Mouse (Mus musculus) adrenal gland, postnatal 25 days (tissue): ENCODE data around the gene Zfp423. TPM values are rescaled to one million over a fixed set of nuclear protein-coding genes. Genes with fewer than 3 reads are reported as not detected.

Source experiments
- DNase-seq: peaks from one replicate; pipeline ENCODE4 v3.0.0; 2021; ENCODE audit warnings: mixed read lengths
- long read RNA-seq: library from polyadenylated mRNA; stranded (forward); transcript quantifications from one replicate; pipeline ENCODE4 v2.0.0, GENCODE M21; 2021
- total RNA-seq: library from RNA; stranded (reverse); gene quantifications from 2 replicates; pipeline ENCODE4 v1.2.3, GENCODE M21; 2021

Gene Zfp423
- total RNA-seq: 14.5 and 17.5 TPM in 2 replicates
- long read RNA-seq, partial matches to known transcripts: 7 of 9 reads
- long read RNA-seq, other reads (novel, unspliced or antisense): 2 of 9 reads

DNA sequence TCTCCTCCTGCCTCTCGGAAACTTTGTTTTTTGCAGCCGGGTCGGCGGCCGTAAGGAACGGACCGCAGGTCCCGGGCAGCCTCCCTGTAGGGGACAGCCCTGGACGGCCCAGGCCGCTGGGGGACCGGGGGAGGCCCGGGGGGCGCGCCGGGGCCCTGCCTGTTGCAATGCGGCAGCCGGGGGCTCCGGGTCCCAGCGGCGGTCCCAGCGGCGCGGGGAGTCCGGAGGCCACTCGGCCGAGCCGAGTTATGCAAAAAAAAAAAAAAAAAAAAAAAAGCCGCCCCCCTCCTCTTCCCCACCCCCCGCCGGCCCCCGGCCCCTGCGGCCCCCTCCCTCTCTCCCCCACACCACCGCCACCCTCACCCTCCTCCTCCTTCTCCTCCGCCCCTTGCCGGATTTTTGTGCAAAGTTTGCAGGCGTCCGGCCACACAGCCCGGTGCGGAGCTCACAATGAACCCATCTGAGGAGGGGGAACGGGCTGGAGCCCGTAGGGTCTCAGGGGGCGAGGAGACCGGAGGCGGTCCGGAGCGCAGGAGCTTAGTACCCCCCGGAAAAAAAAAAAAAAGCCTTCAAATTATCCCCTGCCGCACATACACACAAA, at the start of gene Zfp423:
Gene Zfp423, minus strand, starts transcription at position 276 of the 601 bp plus-strand sequence.
- DNase-seq: peak; percentile 38

DNA sequence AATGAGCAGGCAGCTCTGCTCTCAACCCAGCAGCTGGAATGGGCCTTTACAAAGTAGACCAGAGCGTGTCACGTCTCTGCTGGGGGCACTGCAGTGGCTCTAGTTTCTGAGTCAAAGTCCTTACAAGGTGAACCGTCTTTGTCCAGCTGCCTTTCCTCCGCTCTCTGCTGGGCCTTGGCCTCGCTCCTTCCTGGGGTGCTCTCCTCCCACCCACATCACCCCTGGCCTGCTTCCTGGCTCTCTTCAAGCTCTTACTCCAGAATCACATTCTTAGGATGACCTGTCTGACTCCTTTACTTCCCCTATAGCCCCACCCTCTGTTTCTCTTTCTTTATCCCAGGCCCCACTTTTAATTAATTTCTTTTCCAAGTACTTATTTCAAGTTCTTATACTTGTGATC, 47.4 kb upstream of the Zfp423 start:
- peak; percentile 15 for DNase-seq

DNA sequence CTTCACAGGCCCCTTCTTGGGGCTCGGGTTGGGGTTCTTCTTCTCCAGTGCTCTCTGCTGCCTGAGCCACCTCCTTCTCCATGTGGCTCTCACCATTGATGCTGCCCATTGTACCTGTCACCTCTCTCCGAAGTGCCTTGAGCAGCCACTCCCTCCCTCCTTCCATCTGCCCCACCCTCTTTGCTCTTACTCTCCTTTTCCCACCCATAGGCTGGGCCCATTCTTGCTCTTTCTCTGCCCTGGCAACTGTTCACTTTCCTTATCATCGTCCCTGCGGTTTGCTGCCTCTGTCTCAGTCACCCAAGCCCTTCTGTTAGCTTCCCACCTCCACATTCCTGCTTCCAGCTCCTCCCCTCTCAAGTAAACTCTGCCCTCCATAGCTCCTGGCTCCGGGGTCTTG, 25.4 kb upstream of the Zfp423 start:
- DNase-seq: no peak

DNA sequence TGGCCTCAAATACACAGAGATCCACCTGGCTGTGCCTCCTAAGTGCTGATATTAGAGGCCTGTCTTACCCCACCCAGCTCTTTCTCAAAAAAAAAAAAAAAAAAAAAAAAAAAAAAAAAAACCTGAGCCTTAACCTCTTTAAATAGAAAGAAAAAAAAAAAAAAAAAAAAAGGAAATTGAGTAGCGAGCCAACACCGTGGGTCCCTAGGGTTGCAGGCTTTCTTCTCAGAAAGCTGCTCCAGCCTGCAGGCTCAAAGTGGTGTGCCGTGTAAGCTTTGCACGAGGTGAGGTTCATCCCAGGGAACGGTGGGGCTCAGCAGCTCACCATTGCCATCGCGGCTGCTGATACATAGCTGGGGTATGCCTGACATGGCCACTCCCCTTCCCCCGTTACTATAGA, 24.6 kb upstream of the Zfp423 start:
- no peak for DNase-seq

DNA sequence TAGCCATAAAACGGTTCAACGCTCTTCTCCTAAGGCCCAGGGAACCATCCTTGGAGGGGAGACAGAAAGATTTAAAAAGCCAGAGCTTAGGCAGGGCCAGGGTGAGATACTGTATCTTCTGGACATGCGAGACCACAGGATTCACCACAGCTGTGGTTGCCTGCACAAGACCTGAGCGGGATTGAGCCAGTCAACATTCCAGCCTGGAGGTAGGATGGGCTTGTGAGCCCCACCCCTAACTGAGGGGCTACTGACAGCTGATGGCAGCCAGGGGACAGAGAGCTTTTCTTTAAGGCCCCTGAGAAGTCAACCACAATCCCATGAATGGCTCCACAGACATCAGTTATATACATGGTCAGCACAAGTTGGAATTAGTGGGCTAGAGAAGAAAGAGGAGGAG, 23.5 kb upstream of the Zfp423 start:
- no peak for DNase-seq

DNA sequence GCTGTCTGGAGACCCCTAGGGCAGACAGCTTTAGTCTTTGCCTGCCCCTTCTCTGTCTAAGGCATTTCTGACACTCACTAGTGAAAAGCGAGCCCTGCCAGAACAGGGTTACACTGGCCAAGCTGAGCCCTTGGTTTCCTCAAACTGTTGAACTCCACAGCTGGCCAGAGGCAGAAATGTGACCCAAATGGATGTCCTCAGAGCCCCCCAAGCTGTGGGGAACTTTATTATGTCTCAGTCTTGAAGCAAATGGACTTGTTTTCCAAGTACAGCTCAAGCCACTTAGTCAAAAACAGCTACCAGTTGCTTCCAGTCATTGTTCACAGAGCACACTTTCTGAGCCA, 16.0 kb upstream of the Zfp423 start:
- DNase-seq: no peak

DNA sequence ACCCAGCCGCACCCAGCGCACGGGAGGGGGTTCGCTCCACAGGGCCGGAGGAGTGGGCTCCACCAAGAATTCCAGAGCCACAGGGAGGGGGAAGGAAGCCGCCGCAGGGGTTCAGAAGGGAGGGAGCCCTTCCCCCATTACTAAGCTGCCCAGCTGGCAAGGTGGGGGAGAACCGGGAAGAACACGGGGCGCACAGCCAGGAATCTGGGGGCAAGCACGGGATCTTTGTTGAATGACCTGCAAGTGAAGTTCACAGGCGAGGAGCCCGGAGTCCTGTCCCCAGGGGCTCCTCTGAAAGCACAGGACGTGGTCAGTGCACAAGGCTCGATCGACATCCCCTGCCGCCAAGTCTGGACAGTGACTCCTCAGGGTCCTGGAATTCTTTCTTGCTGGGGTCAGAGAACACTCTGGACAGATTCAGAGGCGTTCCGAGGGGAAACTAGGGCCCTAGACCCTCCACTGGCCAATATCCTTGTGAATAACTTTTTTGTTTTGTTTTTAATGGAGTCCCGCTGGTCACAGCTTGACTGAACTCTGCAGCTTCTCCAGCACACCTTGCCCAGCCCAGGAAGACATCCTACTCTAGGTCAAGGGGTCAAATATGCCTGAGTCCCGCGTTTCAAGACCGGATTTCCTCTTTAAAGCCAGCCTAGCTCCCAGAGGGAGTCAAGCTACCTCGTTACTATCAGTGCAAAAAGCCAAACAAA, 15.5 kb upstream of the Zfp423 start:
- DNase-seq: peak; percentile 49

DNA sequence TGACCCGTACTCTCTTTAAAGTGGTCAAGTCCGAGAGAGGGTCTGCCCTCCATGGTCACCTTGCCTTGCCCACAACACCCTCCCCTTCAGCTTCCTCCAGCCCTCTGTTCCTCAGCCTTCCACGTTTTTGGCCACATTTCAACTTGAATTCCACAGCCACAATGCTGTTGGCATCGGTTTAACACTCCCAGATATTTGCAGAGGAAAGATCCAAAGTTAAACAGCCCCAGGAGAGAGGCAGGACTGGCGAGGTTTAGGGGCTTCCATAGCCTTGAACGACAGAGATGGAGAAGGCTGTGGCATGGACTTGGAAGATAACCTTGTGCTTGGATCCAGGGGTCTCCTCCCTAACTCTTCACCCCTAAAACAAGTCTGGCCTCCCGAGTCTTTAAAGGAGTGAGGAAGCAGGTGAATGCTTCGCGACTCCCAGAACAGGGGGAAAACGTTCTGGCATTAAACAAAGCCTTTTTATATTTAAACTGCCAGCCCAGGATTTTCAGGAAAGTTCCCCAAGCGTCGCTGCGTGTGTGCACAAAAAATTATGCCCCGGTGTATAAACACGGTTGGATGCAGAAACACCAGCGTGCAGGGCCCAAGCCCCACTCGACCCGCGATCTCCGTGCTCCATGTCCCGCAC, 14.8 kb upstream of the Zfp423 start:
- DNase-seq: no peak

DNA sequence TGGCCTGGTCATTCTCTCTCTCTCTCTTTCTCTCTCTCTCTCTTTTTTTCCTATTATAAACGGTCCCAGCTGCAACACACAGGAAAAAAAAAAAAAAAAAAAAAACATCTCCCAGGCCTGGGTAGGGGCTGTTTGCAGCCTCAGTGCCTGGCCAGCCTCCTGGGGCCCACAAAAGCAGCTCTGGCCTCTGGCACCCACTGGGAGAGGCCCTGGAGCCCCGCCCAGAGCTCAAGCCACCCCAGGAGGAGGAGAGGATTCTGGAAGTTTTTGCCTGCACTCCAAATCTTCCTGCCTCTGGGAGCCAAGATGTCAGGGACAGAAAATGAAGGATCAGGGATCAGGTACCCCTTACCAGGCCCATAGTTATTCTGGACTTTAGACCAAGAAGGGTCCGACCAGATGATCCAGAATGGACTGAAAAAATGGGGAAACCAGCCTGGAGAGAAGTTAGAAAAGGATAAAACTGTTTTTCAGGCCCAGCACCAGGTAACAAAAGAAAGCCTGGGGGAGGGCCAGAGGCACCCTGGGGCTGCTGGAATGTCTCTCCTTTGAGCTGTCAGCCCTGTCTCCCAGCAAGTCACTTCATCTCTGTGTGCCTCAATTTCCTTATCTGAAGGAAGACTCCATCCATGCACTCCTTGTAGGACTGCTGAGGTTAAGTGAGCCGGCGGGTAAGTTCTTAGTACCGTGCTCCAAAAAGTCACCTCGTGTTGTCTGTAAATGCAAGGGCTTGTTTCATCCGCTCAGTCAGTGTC, 8.6 kb upstream of the Zfp423 start:
- DNase-seq: no peak

DNA sequence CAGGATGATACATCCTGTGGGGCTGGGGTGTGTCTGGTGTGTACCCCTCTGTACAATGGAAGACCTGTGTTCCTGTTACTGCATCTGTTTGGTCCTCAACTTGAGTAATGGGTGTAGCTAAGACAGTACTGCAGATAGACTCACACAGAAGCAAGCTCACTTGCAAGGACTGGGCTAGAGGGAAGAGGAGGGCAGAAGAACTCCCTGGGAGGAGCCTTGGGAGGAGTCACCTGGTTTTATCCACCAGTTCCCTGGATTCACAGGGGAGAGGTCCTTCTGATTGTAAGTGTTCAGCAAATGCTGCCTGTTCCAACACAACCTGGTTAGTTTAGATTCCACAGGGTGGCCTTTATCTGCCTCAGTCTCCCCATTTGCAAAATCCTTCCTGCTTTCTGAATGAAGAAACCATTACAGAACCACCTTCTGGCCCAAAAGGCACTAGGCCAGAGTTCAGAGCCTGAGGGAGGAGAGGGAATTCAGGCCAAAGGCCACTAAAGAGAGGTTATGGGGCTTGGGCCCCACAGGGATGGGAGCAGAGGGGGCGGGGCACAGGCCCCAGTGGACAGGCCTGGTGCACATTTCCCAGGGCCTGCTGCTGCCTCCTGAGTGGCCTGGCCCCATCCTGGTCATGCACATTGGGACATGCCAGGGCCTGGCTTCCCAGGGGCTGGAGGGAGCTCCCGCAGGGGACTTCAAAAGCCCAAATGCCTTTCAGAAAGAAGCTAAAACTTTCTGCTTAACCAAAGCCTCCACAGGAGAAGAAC, 7.8 kb upstream of the Zfp423 start:
- DNase-seq: peak; percentile 44

DNA sequence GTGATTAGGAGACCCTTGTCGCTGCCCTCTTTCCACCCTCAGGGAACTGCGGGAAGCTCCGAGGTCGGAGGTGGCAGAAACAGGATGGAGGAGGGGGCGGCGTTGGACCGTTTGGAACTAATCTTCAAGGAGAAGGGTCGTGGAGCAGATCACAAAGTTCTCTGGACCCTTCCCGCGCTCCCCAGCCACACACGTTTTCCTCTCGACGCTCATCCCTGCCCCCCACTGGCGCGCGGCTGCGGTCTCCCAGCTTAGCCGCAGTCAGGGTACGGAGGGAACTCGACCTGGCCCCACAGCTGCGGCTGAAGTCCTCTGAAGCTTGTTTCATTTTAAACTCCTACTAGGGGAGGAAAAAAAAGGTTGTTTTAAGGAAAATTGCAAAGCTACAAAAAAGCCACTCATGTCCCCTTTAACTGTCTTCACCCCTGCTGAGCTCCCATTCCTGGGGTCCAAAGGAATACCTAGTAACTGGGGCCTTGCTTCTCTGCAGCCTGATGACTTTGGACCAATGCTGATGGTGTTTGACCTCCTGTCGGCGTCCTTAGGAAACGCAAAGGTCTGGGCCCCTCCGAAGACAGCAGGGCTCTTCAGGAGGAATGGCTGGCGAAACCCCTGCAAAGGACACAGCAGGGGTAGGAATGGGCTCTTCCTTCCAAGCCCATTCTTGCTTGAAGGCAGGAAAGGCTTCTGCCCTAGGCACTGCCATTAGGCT, 3.3 kb upstream of the Zfp423 start:
- DNase-seq: no peak

DNA sequence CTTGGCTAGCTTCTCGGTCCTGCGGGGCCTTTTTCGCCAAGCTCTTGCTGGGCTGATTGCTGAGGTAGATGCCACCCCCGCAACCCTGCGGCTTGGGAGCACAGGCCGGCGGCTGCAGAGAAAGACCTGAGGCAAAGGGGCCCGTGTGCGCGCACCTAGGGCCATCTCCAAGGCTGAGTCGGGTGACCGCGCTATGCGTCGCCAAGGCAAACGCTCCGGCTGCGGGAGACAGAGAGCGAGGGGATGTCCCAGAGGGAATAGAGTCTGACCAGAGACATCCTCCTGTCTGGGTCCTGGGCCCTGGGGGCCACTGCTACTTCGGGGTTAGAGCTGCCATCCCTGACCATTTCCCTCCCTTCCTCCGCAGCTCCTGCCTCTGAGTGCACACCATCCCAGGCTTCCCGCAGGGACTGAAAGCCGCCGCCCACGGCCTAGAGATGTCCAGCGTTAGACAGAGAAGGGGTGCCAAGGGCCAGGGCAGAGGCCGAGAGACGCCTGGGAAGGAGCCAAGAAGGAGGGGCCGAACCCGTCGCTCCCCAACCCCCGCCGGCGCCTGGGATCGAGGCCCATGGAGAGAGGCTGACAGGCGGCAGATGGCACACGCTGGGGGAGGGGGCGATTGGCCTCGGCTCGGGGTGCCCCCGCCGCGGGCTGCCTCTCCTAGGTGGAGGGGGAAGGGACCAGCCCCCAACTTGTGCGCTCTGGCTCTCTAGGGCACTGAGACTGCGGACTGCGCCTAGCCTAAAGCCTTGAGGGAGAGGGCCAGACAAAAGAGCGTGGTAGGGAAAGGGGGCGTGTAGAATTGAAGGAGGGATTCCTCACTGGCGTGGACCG, 2.5 kb upstream of the Zfp423 start:
- peak; percentile 76 for DNase-seq

DNA sequence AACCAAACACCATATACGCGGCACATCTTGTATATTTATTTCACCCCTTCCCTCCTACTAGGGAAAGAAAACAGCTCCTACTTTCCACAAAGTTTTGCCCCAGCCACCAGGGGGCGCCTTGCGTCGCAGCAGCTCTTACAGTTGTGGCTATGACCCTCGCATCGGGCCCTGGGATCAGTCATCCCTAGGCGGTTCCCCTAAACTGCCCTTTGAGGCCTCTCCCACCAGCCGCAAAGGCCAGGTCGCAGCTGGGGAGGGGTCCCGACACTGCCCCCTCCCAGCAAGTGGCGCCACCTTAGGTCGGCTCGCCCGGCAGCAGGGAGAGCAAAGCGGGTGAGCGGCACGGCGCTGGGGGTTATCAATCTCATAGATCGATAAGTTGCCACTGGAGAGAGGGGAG, 1.7 kb upstream of the Zfp423 start:
- peak; percentile 74 for DNase-seq

DNA sequence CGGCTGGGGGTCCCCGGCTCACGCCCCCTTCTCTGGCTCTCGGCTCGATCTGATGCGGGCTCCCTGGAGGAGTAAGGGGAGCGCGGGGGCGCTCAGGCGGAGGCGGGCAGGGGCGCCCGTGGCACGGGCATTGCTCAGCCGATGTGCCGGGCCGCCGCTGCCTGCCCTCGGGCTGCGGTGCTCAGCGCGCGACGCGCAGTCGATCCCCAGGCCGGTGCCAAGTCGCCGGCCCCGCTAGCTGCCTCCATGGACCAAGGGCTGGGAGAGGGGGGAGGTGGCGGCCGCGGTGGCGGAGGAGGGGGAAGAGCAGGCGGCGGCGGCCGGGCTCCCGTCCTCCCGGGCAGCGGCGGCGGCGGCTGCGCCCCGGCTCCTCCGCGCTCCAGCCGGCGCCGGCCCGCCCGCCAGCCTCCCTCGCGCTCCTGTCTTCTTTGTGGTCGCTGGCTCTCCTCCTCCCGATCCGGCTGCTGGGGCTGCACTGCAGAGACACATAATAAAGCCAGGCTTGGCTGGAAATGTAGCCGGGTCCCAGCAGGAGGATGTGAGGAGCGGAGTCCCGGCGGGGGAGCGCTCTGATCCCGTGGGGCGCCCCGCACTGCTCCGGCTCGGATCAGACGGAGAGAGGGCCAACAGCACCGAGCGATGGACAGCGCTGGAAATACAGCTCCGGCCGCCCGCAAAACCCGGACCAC, 810 bp upstream of the Zfp423 start:
- peak; percentile 84 for DNase-seq

DNA sequence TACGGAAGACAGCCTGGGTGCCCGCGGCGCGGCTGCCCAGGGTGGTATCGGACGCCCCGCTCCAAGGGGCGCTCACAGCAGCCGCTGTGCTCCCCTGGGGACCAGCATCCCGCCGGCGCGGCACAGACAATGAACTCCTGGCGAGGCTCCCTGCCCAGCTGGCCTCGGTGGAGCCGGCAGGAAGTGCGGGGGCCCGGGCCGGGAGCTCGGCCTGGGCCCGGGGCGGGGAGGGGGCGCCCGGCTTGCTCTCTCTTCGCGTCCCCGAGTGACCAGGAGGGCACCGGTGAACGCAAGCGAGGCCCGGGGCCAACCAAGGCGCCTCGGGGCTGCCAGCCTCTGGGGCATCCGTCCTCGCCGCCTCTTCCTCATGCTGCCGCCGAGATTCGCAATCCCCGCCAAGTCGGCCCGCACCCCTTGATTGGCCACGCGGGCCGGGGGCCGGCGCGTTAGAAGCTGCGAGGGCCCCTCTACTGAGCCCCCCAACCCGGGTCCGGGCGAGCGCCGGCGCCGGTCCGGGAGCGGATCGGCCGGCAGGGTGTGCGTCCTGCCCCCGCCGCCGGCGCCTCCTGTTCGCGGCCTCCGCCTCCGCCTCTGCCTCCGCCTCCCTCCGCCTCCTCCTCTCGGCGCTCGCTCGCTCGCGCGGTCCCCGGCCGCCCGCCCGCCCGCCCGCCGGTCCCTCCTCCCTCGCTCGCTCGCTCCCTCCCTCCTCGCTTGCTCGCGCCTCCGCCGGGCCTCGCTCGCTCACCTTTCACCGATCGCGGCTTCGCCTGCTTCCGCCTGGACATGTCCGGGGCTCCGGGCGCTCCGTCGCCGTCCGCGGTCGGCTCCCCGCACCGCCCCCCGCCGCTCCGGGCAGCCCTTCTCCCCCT, 710 bp downstream of the Zfp423 start:
- peak; percentile 84 for DNase-seq

DNA sequence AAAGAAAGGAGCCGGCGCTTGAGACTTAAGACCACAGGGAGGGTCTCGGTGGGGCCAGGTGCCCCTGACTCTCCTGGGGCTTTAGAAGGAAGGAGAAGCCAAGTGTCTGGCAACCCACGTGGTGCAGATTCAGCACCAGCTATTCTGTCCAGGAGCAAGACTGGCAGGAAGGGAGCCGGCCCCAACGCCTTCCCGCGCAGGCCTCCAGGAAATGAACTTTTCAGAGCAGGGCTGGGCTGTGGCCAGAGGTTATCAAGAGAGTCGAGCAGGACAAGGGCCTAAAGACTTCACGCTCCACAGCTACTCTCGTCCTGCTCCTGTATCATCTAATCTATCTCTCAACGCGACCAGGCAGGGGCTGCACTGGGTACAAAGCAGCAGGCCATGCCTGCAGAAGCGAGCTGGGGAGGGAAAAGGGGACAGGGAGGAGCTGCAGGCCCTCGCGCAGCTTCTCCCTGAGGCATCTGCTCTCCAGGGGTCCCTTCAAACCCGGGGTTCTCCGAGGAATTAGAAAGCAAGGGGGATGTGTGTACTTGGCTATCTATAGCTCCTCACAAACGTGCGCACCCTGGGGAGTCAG, 1.4 kb downstream of the Zfp423 start:
- peak; percentile 62 for DNase-seq

DNA sequence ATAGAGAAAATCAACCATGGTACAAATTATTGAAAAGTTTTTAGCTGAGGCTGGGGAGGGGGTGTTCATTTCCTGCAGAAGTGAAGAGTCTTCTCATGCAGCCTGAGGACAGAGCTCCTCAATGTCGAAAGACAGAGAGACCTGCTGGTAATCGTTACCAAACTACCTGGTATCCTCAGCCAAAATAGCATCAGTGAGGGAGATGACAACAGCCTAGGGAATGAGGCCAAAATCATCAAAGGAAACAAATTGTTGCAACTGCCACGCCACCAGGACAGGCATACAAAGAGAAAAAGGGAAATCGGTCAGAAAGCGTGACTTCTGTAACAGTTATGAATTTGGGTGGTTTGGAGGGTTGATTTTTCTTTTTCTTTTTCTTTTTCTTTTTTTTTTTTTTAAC, 3.4 kb downstream of the Zfp423 start:
- no peak for DNase-seq

DNA sequence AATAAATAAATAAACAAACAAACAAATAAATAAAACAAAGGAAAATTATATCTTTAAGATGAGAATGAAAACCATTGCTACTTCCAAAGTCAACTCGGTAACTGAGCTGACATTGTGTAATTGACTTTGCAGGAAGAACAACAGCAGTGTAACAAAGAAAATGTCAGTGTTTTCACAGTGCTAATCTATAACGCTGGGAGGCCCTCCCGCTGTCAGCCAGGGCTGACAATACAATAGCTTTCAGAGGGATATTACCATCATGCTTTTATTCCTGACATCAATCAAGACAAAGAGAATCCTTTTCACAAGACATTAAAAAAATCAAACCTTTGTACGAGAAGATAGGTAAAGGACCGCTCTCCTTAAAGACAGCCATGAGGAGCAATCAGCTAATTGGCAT, 5.9 kb downstream of the Zfp423 start:
- no peak for DNase-seq

DNA sequence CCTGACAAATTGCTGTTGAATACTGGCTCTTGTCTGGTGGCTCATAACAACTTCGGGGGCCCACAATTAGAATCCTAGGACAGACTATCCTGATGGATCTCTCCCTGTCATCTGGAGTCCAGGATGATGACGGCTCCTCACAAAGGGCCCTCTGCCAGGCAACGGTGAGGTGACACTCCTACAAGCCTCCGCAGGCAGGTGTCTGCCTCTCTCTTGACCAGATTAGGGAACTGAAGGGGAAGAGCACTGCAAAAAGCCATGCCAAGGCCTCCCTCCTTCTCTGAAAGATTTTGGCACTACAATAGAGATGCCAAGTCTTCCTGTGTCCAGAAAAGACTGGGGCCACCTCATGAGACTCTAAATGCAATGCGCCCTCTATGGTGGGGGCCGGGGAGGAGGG, 7.1 kb downstream of the Zfp423 start:
- DNase-seq: no peak
